Mouse (Mus musculus) testis, adult 2 months (tissue): ENCODE data around the gene Yeats2. TPM values are rescaled to one million over a fixed set of nuclear protein-coding genes. Genes with fewer than 3 reads are reported as not detected.

Experiments
- H3K27ac ChIP-seq: fragments of 200-500 bp; 2 replicates; pipeline ENCODE4 v1.5.1; 2012; ENCODE audit warnings: low read depth, low read length; ENCODE audit not compliant: control insufficient read depth, insufficient read depth
- H3K27me3 ChIP-seq: fragments of 200-500 bp; 2 replicates; pipeline ENCODE4 v1.6.1; 2012; ENCODE audit warnings: mild to moderate bottlenecking, low read length, moderate library complexity; ENCODE audit not compliant: control insufficient read depth, insufficient read depth
- H3K36me3 ChIP-seq: fragments of 200-500 bp; 2 replicates; pipeline ENCODE4 v1.6.1; 2012; ENCODE audit warnings: mild to moderate bottlenecking, low read length; ENCODE audit not compliant: control insufficient read depth, insufficient read depth
- H3K4me1 ChIP-seq: fragments of 200-500 bp; 2 replicates; pipeline ENCODE4 v1.6.1; 2012; ENCODE audit warnings: low read length; ENCODE audit not compliant: control insufficient read depth, insufficient read depth
- H3K4me3 ChIP-seq: fragments of 200-500 bp; 2 replicates; pipeline ENCODE4 v1.5.1; 2012; ENCODE audit warnings: low read depth, mild to moderate bottlenecking, low read length, moderate library complexity, mixed read lengths; ENCODE audit not compliant: control insufficient read depth
- CTCF ChIP-seq: fragments of 200-500 bp; IDR thresholded peaks from 2 replicates; pipeline ENCODE4 v1.5.1; 2012; ENCODE audit warnings: low read depth, mild to moderate bottlenecking, inconsistent platforms, low read length, moderate library complexity; ENCODE audit not compliant: control insufficient read depth, insufficient read depth, insufficient replicate concordance
- POLR2A ChIP-seq: fragments of 200-500 bp; IDR thresholded peaks from 2 replicates; pipeline ENCODE4 v1.6.1; 2012; ENCODE audit warnings: low read depth, mild to moderate bottlenecking, inconsistent platforms, low read length, moderate library complexity; ENCODE audit not compliant: control insufficient read depth
- polyA plus RNA-seq: library from polyadenylated mRNA; depleted of rRNA; stranded (reverse); fragments of >200 nt; gene quantifications from 2 replicates; pipeline ENCODE4 v1.2.3, GENCODE M21; 2012; rRNA removed

Yeats2 gene
- polyA plus RNA-seq, 1 experiment, result 8.1 TPM

DNA sequence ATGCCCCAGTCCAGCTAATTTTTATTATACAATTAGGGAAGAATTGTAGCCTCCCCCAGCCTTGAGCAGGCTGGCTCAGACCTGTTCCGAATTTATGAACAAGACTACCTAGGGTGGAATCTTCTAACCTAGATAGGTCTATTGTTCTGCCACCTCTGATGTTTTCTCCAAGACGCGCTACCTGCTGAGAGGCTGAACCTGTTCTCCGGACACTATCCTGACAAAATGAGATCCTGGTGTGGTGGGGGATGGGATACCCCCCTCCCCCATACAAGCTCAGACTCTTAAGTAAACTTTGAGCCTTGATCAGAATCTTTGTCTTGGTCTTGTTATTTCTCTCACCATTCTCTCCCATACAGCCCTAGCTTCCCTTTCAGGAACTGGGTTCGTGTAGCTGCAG is 117.1 kb downstream of the Yeats2 start:
- no peaks in the 10 kb centered on the region for H3K36me3 ChIP-seq
- H3K4me1 ChIP-seq, result peaks cover 3% of the 10 kb centered on the region
- no peak overlapping the region for H3K4me3 ChIP-seq
- TF ChIP-seq CTCF (no peak), POLR2A (no peak)
- H3K27me3 ChIP-seq, result no peaks in the 10 kb centered on the region
- no peak overlapping the region for H3K27ac ChIP-seq

DNA sequence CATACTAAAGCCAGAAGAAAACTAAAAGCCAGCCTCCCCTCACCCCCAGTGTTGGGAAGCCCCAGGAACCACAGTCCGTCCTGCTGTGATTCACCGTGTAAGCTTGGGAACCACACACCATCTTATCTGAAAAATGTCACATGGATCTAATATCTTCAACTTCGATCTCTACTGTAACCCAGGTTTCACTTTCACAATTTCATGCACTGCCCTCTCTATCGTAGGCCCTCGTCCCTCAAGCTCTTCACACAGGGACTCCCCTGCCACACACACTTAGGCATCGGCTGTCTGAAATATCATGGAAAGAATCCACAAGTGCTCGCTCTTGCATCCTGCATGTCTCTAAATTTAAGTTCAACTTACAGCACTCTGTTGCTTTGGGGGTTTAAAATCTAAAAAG is 124.2 kb downstream of the Yeats2 start:
- TF ChIP-seq POLR2A, result no peak
- TF ChIP-seq CTCF, result no peak
- H3K27ac ChIP-seq, result no peak overlapping the region
- no peaks in the 10 kb centered on the region for H3K27me3 ChIP-seq
- H3K4me1 ChIP-seq, result no peaks in the 10 kb centered on the region
- no peaks in the 10 kb centered on the region for H3K36me3 ChIP-seq
- no peak overlapping the region for H3K4me3 ChIP-seq

DNA sequence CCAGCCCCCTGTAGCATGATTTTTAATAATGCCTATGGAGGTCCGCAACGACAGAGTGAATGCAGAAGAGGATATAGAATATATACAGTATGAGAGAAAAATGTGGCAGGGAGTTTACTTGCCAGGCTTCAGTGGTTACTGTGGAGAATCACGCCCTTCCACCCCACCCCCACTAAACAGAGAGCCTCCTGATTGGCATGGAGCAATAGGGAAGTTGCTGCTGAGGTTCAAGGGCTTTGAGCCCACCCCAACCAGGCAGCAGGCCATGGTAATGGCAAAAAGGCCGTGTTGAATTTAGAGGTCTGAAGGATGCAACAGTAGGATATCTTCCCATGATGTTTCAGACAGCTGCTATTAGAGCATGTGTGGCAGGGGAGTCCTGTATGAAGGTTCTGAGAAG is 130.5 kb downstream of the Yeats2 start:
- no peak overlapping the region for H3K4me3 ChIP-seq
- no peak overlapping the region for H3K27ac ChIP-seq
- TF ChIP-seq POLR2A (no peak), CTCF (no peak)
- no peaks in the 10 kb centered on the region for H3K36me3 ChIP-seq
- H3K4me1 ChIP-seq, result no peaks in the 10 kb centered on the region
- H3K27me3 ChIP-seq, result no peaks in the 10 kb centered on the region

DNA sequence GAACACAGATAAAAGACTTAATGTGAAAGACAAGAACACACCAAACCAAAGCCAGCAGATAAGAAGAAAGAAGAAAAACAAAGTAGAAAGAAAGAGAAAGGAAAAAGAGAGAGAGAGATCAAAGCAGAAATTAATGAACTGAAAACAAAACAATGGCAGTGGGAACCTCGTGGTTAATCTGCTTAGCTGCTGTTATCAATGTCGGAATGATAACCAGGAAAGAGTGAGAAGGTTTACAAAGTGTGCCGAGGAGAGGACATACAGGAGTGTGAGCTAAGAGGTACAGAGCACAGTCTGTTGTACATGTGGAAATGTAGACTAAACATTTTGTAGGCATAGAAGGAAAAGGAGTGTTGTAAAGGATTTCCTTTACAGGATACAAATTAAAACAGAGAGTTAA is 132.1 kb downstream of the Yeats2 start:
- Histone ChIP-seq H3K4me3 (no peak overlapping the region), H3K4me1 (no peaks in the 10 kb centered on the region), H3K27ac (no peak overlapping the region), H3K27me3 (no peaks in the 10 kb centered on the region), H3K36me3 (no peaks in the 10 kb centered on the region)
- no peak for TF ChIP-seq CTCF
- TF ChIP-seq POLR2A, result no peak

GRCm38 (mm10) chr16:20279395-20279794 is 138.5 kb downstream of the Yeats2 start:
- Histone ChIP-seq H3K27ac (no peak overlapping the region), H3K36me3 (peaks cover 2% of the 10 kb centered on the region), H3K4me3 (no peak overlapping the region), H3K27me3 (no peaks in the 10 kb centered on the region), H3K4me1 (no peaks in the 10 kb centered on the region)
- TF ChIP-seq CTCF, result no peak
- TF ChIP-seq POLR2A, result no peak

GRCm38 (mm10) chr16:20280238-20280637 is 139.4 kb downstream of the Yeats2 start:
- H3K4me1 ChIP-seq, result no peaks in the 10 kb centered on the region
- no peak overlapping the region for H3K4me3 ChIP-seq
- no peaks in the 10 kb centered on the region for H3K27me3 ChIP-seq
- no peak overlapping the region for H3K27ac ChIP-seq
- peaks cover 2% of the 10 kb centered on the region for H3K36me3 ChIP-seq
- TF ChIP-seq CTCF (no peak), POLR2A (no peak)

Other genes starting within 250 kb of the Yeats2 start
- 0.15 and 0.18 TPM in 2 replicates for gene Klhl6, start 158.0 kb upstream of the Yeats2 start, polyA plus RNA-seq
- gene Klhl24, start 43.5 kb upstream of the Yeats2 start, polyA plus RNA-seq, result 19.2 and 22.6 TPM in 2 replicates
- 0.94 and 1.8 TPM in 2 replicates for gene Map6d1, start 100.3 kb downstream of the Yeats2 start, polyA plus RNA-seq
- 48.6 and 54.1 TPM in 2 replicates for gene Parl, start 161.3 kb downstream of the Yeats2 start, polyA plus RNA-seq
- gene Cyp2ab1, start 184.3 kb downstream of the Yeats2 start, polyA plus RNA-seq, result not detected in 2 replicates